Mouse (Mus musculus): Measurements from ENCODE around the gene Dnmbp.

GRCm38 (mm10) chr19:43924361-43924760, 15.6 kb downstream of the Dnmbp start:
- TF ChIP-seq CTCF (IDR thresholded peaks at IDR 0.05; ENCODE audit: low read depth) (no peak), EP300 (IDR thresholded peaks at IDR 0.05; ENCODE audit: low read depth) (no peak)

Measured in liver, postnatal 0 days (tissue).